Mouse (Mus musculus): ENCODE data around the gene Zdhhc20.
"Not testable (repeated sequence)": the region's sequence is repeated elsewhere in the genome, so short reads cannot be mapped to it uniquely, and the experiment has no call there.

The Zdhhc20 gene

GRCm38 (mm10) chr14:57889541-57890010 is 500 bp downstream of the Zdhhc20 start:
- DNase-seq = peak in 1 of 2 experiments; percentile 20

- DNase-seq = peak; percentile 14 to 40
These were observed 2.9 kb downstream of the Zdhhc20 start for GRCm38 (mm10) chr14:57887171-57887570.

GRCm38 (mm10) chr14:57886032-57886431 is 4.0 kb downstream of the Zdhhc20 start:
- DNase-seq = no peak

GRCm38 (mm10) chr14:57883341-57883740 is 6.7 kb downstream of the Zdhhc20 start:
- DNase-seq = no peak

- DNase-seq = no peak
These were observed 7.4 kb downstream of the Zdhhc20 start for GRCm38 (mm10) chr14:57882720-57883119.

- peak; percentile 69 to 87 for DNase-seq
These were observed 8.3 kb downstream of the Zdhhc20 start for GRCm38 (mm10) chr14:57881793-57882192.

GRCm38 (mm10) chr14:57881074-57881473 is 9.0 kb downstream of the Zdhhc20 start:
- no peak for DNase-seq

- DNase-seq = no peak
These were observed 12.2 kb downstream of the Zdhhc20 start for GRCm38 (mm10) chr14:57877921-57878320.

- DNase-seq = no peak
These were observed 23.3 kb downstream of the Zdhhc20 start for GRCm38 (mm10) chr14:57866676-57867276.

GRCm38 (mm10) chr14:57865256-57865655 is 24.8 kb downstream of the Zdhhc20 start:
- no peak for DNase-seq

GRCm38 (mm10) chr14:57863129-57863528 is 26.9 kb downstream of the Zdhhc20 start:
- DNase-seq = peak in 1 of 2 experiments; percentile 45

- no peak for DNase-seq
These were observed 28.1 kb downstream of the Zdhhc20 start for GRCm38 (mm10) chr14:57861987-57862412.

GRCm38 (mm10) chr14:57859520-57859919 is 30.6 kb downstream of the Zdhhc20 start:
- peak in 1 of 2 experiments; percentile 17 for DNase-seq

- no peak for DNase-seq
These were observed 31.5 kb downstream of the Zdhhc20 start for GRCm38 (mm10) chr14:57858601-57859000.

GRCm38 (mm10) chr14:57856037-57856436 is 34.0 kb downstream of the Zdhhc20 start:
- not testable (repeated sequence) for DNase-seq

GRCm38 (mm10) chr14:57852961-57853360 is 37.1 kb downstream of the Zdhhc20 start:
- no peak for DNase-seq

- no peak for DNase-seq
These were observed 39.7 kb downstream of the Zdhhc20 start for GRCm38 (mm10) chr14:57850330-57850729.

- DNase-seq = no peak
These were observed 41.4 kb downstream of the Zdhhc20 start for GRCm38 (mm10) chr14:57848646-57849045.

- DNase-seq = not testable (repeated sequence)
These were observed 42.0 kb downstream of the Zdhhc20 start for GRCm38 (mm10) chr14:57848061-57848460.

- no peak for DNase-seq
These were observed 45.5 kb downstream of the Zdhhc20 start for GRCm38 (mm10) chr14:57844535-57844934.

GRCm38 (mm10) chr14:57835157-57835556 is 54.9 kb downstream of the Zdhhc20 start:
- no peak for DNase-seq

- no peak for DNase-seq
These were observed 56.5 kb downstream of the Zdhhc20 start for GRCm38 (mm10) chr14:57833526-57833925.

- no peak for DNase-seq
These were observed 62.8 kb downstream of the Zdhhc20 start for GRCm38 (mm10) chr14:57827284-57827683.

- DNase-seq = peak; percentile 94 to 96
These were observed 64.0 kb downstream of the Zdhhc20 start, which contains the start of the genes Ska3 and Mrpl57 for GRCm38 (mm10) chr14:57825788-57826751. TSS of gene Ska3 (minus strand) at chr14:57826185. TSS of gene Mrpl57 (plus strand) at chr14:57826234.

Measured in kidney, postnatal 25 days (tissue).